Mouse (Mus musculus) retina, adult 2 months (tissue): ENCODE data around the gene Tll2.
A peak's percentile ranks its signal among the peaks of the same experiment; 100 is the strongest.

ENCODE experiments used
- DNase-seq: peaks from one replicate; pipeline ENCODE4 v3.0.0-alpha.2; 2012; ENCODE audit warnings: low read depth, low spot score

The Tll2 gene

GRCm38 (mm10) chr19:41088491-41088890 lies 118.1 kb downstream of the Tll2 start:
- DNase-seq: no peak

- DNase-seq: no peak
Measured at GRCm38 (mm10) chr19:41087901-41088300, 118.7 kb downstream of the Tll2 start.

GRCm38 (mm10) chr19:41086700-41087099 lies 119.9 kb downstream of the Tll2 start:
- DNase-seq: peak; percentile 54

GRCm38 (mm10) chr19:41086289-41086688 lies 120.3 kb downstream of the Tll2 start:
- DNase-seq: no peak

GRCm38 (mm10) chr19:41083646-41084045 lies 123.0 kb downstream of the Tll2 start:
- DNase-seq: no peak

GRCm38 (mm10) chr19:41081589-41081988 lies 125.0 kb downstream of the Tll2 start:
- no peak for DNase-seq

GRCm38 (mm10) chr19:41076906-41077305 lies 129.7 kb downstream of the Tll2 start, which contains the start of gene Opalin:
Gene Opalin, minus strand, starts transcription at chr19:41077113.
- no peak for DNase-seq

- no peak for DNase-seq
Measured at GRCm38 (mm10) chr19:41073746-41074455, 132.7 kb downstream of the Tll2 start.

- DNase-seq: peak; percentile 80
Measured at GRCm38 (mm10) chr19:41071500-41071899, 135.1 kb downstream of the Tll2 start.

- no peak for DNase-seq
Measured at GRCm38 (mm10) chr19:41054702-41055101, 151.9 kb downstream of the Tll2 start.

- no peak for DNase-seq
Measured at GRCm38 (mm10) chr19:41053530-41053929, 153.1 kb downstream of the Tll2 start.

- DNase-seq: no peak
Measured at GRCm38 (mm10) chr19:41052247-41052646, 154.4 kb downstream of the Tll2 start.

- DNase-seq: no peak
Measured at GRCm38 (mm10) chr19:41051714-41052113, 154.9 kb downstream of the Tll2 start.

- no peak for DNase-seq
Measured at GRCm38 (mm10) chr19:41048187-41048559, 158.5 kb downstream of the Tll2 start.

- DNase-seq: no peak
Measured at GRCm38 (mm10) chr19:41047437-41048186, 159.0 kb downstream of the Tll2 start.

GRCm38 (mm10) chr19:41045091-41045770 lies 161.4 kb downstream of the Tll2 start:
- DNase-seq: no peak

- DNase-seq: no peak
Measured at GRCm38 (mm10) chr19:41039110-41039509, 167.5 kb downstream of the Tll2 start.

- DNase-seq: no peak
Measured at GRCm38 (mm10) chr19:41035809-41036551, 170.7 kb downstream of the Tll2 start.
